Mouse (Mus musculus): Measurements from ENCODE around the gene Lmbr1l.

DNA sequence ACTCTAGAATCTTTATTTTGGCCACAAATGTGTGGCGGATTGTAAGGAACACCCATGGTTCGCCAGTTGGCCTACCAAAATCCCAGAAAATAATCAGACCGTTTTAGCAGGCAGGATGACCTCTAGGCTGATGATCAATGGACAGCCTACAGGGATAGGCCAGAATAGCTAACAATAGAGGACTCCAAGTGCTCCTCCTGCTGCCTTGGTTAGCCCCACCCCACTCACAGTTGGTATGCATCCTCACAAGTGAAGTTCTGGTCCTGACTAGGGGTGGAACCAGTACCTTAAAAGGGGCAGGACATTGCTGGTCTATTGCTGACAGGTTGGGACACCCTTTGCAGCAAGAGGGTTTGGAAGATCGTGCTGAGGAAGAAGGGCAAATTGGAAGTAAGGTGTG is 25.0 kb downstream of the Lmbr1l start:
- no peak for TF ChIP-seq GATA1 (IDR thresholded peaks at IDR 0.05; ENCODE audit: low read length)
- TF ChIP-seq TAL1 (IDR thresholded peaks at IDR 0.05; ENCODE audit: low read length), result no peak
